22 mouse cellular contexts compared by ENCODE assay signal in the genomic region with DNA sequence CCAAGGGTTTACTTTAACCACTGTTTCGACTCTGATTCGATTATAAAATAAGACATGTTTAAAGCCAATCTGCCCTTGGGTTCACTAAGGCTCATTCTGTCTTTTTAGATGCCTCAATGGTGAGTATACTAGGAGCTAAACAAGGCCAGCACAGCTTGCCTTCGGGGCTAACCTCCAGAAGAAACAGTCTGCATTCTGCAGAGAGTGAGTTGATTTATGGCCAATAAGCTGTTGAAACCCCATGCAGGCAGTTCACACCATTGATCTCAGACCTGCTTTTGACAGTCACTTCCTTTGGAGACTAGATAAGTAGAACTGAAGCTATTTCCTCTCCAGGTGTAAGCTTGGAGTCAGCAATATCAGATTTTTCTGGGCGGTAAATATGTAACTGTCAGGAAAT.
"Had no signal": no experiment of that assay in that cellular context is flagged by ENCODE, and none has a peak within 500 bp of the region (broad histone marks: within the 10 kb centered on the region; RNA-seq: fewer than 3 reads in every experiment).

No protein-coding gene starts in this region.

- H3K27me3 ChIP-seq: lung, embryonic 15.5 days; megakaryocyte, embryonic 14.5 days; midbrain, embryonic 12.5 days; neural tube, embryonic 13.5 days; neural tube, embryonic 15.5 days had no signal

- H3K4me3 ChIP-seq: lung, embryonic 15.5 days; megakaryocyte, embryonic 14.5 days; midbrain, embryonic 10.5 days; midbrain, embryonic 12.5 days; myocyte; neural tube, embryonic 13.5 days; neural tube, embryonic 15.5 days had no signal

- H3K36me3 ChIP-seq: lung, embryonic 15.5 days; midbrain, embryonic 10.5 days; midbrain, embryonic 12.5 days; neural tube, embryonic 13.5 days; neural tube, embryonic 15.5 days had no signal

- ATAC-seq: lung, postnatal 0 days; midbrain, embryonic 16.5 days had no signal

- H3K27ac ChIP-seq: lung, embryonic 15.5 days; macrophage; midbrain, embryonic 10.5 days; midbrain, embryonic 12.5 days; neural tube, embryonic 13.5 days; neural tube, embryonic 15.5 days had no signal

- H3K4me1 ChIP-seq: lung, embryonic 15.5 days; megakaryocyte, embryonic 14.5 days; midbrain, embryonic 10.5 days; midbrain, embryonic 12.5 days; neural tube, embryonic 13.5 days; neural tube, embryonic 15.5 days had no signal

- H3K4me2 ChIP-seq: lung, embryonic 15.5 days; midbrain, embryonic 12.5 days; neural tube, embryonic 13.5 days; neural tube, embryonic 15.5 days had no signal

- H3K9me3 ChIP-seq: lung, embryonic 15.5 days; midbrain, embryonic 10.5 days; midbrain, embryonic 12.5 days; neural tube, embryonic 13.5 days; neural tube, embryonic 15.5 days had no signal

- H3K9ac ChIP-seq: lung, embryonic 15.5 days; midbrain, embryonic 12.5 days; neural tube, embryonic 13.5 days; neural tube, embryonic 15.5 days had no signal

- DNase-seq: lung, adult 2 months; lung, postnatal 14 days; lung, postnatal 36 days; midbrain, embryonic 14.5 days; retina, postnatal 1 day; right cerebral cortex, adult 18-20 months; right cerebral cortex, postnatal 25 days; right cerebral cortex, postnatal 4 days; spleen, adult 18-20 months; thymus, adult 18-20 months; thymus, postnatal 14 days; thymus, postnatal 36 days had no signal
